Comparison of ENCODE assay signal across 10 mouse cellular contexts in the genomic region with DNA sequence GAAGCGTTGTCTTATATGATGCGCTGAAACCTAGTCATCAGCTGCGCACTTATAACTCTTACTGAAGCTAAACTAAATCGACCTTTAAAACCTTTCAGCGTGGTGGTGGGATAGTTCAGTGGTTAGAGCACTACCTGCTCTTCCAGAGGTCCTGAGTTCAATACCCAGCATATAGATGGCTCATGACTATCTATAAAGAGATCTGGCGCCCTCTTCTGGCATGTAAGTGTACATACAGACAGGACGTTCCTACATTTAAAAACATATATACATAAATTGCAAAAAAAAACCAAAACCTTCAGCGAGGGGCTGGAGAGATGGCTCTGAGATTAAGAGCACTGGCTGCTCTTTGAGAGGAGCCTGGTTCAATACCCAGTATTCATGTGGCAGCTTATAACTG. TPM values are rescaled to one million over a fixed set of nuclear protein-coding genes. Genes with fewer than 3 reads are reported as not detected.
A peak's percentile ranks its signal among the peaks of the same experiment; 100 is the strongest.
DNase-seq lines count a peak whose midpoint lies in the region; ATAC-seq and TF ChIP-seq lines count a peak whose summit lies in the region.
"Had no signal": no experiment of that assay in that cellular context is flagged by ENCODE, and none has a peak within 500 bp of the region (broad histone marks: within the 10 kb centered on the region; RNA-seq: fewer than 3 reads in every experiment).

No protein-coding gene starts in this region.

- H3K27ac ChIP-seq in forebrain, embryonic 11.5 days (ENCODE audit: low read depth, low read length), result no peak overlapping the region
- no peak overlapping the region for H3K27ac ChIP-seq in forebrain, embryonic 10.5 days
- no peak overlapping the region for H3K27ac ChIP-seq in liver, embryonic 14.5 days
- no peak overlapping the region for H3K27ac ChIP-seq in embryonic facial prominence, embryonic 14.5 days (replicated peaks; ENCODE audit: low read depth, low read length)
- H3K27ac ChIP-seq: stomach, embryonic 15.5 days had no signal

- H3K36me3 ChIP-seq in forebrain, embryonic 11.5 days (ENCODE audit: control insufficient read depth, insufficient read depth, low read length), result no peaks in the 10 kb centered on the region; the same call in 1 of the 2 replicates
- peaks cover 40% of the 10 kb centered on the region for H3K36me3 ChIP-seq in forebrain, embryonic 10.5 days (replicated peaks)
- H3K36me3 ChIP-seq in liver, embryonic 14.5 days (replicated peaks; ENCODE audit: control insufficient read depth, insufficient read depth, low read depth), result no peaks in the 10 kb centered on the region
- peaks cover 25% of the 10 kb centered on the region for H3K36me3 ChIP-seq in embryonic facial prominence, embryonic 14.5 days (ENCODE audit: control insufficient read depth, insufficient read depth, low read length)

- TF ChIP-seq EP300 in liver, embryonic 14.5 days (IDR thresholded peaks at IDR 0.05; ENCODE audit: low read depth), result no peak

- no peaks in the 10 kb centered on the region for H3K27me3 ChIP-seq in forebrain, embryonic 11.5 days (ENCODE audit: control insufficient read depth, insufficient read depth, low read length)
- no peaks in the 10 kb centered on the region for H3K27me3 ChIP-seq in forebrain, embryonic 10.5 days (ENCODE audit: poor library complexity, severe bottlenecking)
- no peaks in the 10 kb centered on the region for H3K27me3 ChIP-seq in liver, embryonic 14.5 days (ENCODE audit: control insufficient read depth, insufficient read depth, low read length)
- H3K27me3 ChIP-seq in embryonic facial prominence, embryonic 14.5 days (replicated peaks; ENCODE audit: control insufficient read depth, insufficient read depth, low read length), result no peaks in the 10 kb centered on the region
- H3K27me3 ChIP-seq: stomach, embryonic 15.5 days had no signal

- WGBS in forebrain, embryonic 11.5 days, result 71% methylated on average over 8 of the region's 8 CpGs
- 66% methylated on average over 8 of the region's 8 CpGs for whole genome bisulfite sequencing in forebrain, embryonic 10.5 days
- 50% methylated on average over 8 of the region's 8 CpGs for WGBS in liver, embryonic 14.5 days (ENCODE audit: insufficient replicate concordance)
- WGBS in embryonic facial prominence, embryonic 14.5 days, result 68% methylated on average over 8 of the region's 8 CpGs

- H3K4me3 ChIP-seq in forebrain, embryonic 11.5 days (ENCODE audit: low read depth, low read length), result no peak overlapping the region
- no peak overlapping the region for H3K4me3 ChIP-seq in forebrain, embryonic 10.5 days
- H3K4me3 ChIP-seq in liver, embryonic 14.5 days (ENCODE audit: insufficient read depth in 1 of 2, low read depth in 2 of 2, low read length in 2 of 2), result no peak overlapping the region
- no peak overlapping the region for H3K4me3 ChIP-seq in embryonic facial prominence, embryonic 14.5 days (ENCODE audit: low read depth, low read length)
- H3K4me3 ChIP-seq: megakaryocyte, embryonic 14.5 days; stomach, embryonic 15.5 days had no signal

- peak; percentile 50 for DNase-seq in forebrain, embryonic 11.5 days (ENCODE audit: low spot score)
- DNase-seq in forebrain, embryonic 10.5 days (ENCODE audit: extremely low spot score, low spot score), result no peak
- peak; percentile 14 to 36 (median 19) for DNase-seq in liver, embryonic 14.5 days (ENCODE audit: low read depth in 3 of 3, low spot score in 3 of 3)
- DNase-seq in liver (no peak), NIH3T3 (ENCODE audit: low read depth) (peak; percentile 74)
- DNase-seq in embryonic facial prominence, embryonic 14.5 days (ENCODE audit: low spot score), result peak; percentile 61
- no peak for DNase-seq in ovary, postnatal 10 days (ENCODE audit: low spot score)
- DNase-seq in gastrocnemius, postnatal 10 days, result no peak

- no peaks in the 10 kb centered on the region for H3K9me3 ChIP-seq in forebrain, embryonic 11.5 days (ENCODE audit: control insufficient read depth, low read length)
- H3K9me3 ChIP-seq in forebrain, embryonic 10.5 days, result no peaks in the 10 kb centered on the region
- H3K9me3 ChIP-seq in liver, embryonic 14.5 days (ENCODE audit: control insufficient read depth, low read length), result no peaks in the 10 kb centered on the region
- H3K9me3 ChIP-seq in embryonic facial prominence, embryonic 14.5 days (ENCODE audit: control insufficient read depth, low read length), result no peaks in the 10 kb centered on the region
- H3K9me3 ChIP-seq: megakaryocyte, embryonic 14.5 days; stomach, embryonic 15.5 days had no signal

- no peak for ATAC-seq in forebrain, embryonic 11.5 days (replicated peaks; ENCODE audit: low FRiP score)
- no peak for ATAC-seq in liver, embryonic 14.5 days (ENCODE audit: insufficient read depth)
- ATAC-seq in embryonic facial prominence, embryonic 14.5 days (ENCODE audit: low read depth), result no peak

- TF ChIP-seq CTCF in liver, embryonic 14.5 days (IDR thresholded peaks at IDR 0.05; ENCODE audit: low read depth), result peak; percentile 42; the same call in 1 of the 2 replicates

- H3K9ac ChIP-seq in forebrain, embryonic 11.5 days (ENCODE audit: low read length), result no peak overlapping the region
- H3K9ac ChIP-seq in liver, embryonic 14.5 days (replicated peaks), result no peak overlapping the region
- H3K9ac ChIP-seq in embryonic facial prominence, embryonic 14.5 days (ENCODE audit: low read depth, low read length), result no peak overlapping the region
- H3K9ac ChIP-seq: stomach, embryonic 15.5 days had no signal

- no peaks in the 10 kb centered on the region for H3K4me1 ChIP-seq in forebrain, embryonic 11.5 days (replicated peaks; ENCODE audit: control insufficient read depth, insufficient read depth, low read length)
- H3K4me1 ChIP-seq in forebrain, embryonic 10.5 days, result no peaks in the 10 kb centered on the region
- H3K4me1 ChIP-seq in liver, embryonic 14.5 days (replicated peaks; ENCODE audit: control insufficient read depth in 2 of 2, insufficient read depth in 2 of 2, low read length in 1 of 2), result no peaks in the 10 kb centered on the region
- no peaks in the 10 kb centered on the region for H3K4me1 ChIP-seq in embryonic facial prominence, embryonic 14.5 days (ENCODE audit: control insufficient read depth, insufficient read depth, low read length)
- H3K4me1 ChIP-seq: stomach, embryonic 15.5 days had no signal

- no peak overlapping the region for H3K4me2 ChIP-seq in forebrain, embryonic 11.5 days (ENCODE audit: low read depth, low read length, severe bottlenecking)
- H3K4me2 ChIP-seq in liver, embryonic 14.5 days (ENCODE audit: low read depth), result no peak overlapping the region
- H3K4me2 ChIP-seq in embryonic facial prominence, embryonic 14.5 days (ENCODE audit: low read depth, low read length), result no peak overlapping the region
- H3K4me2 ChIP-seq: stomach, embryonic 15.5 days had no signal

RNA-seq across cellular contexts. Expression of a gene that starts 35.8 kb away (rescaled TPM):
- 64.5 and 69.2 TPM in 2 replicates for polyA plus RNA-seq in forebrain, embryonic 11.5 days (2014; fragmentation: Nextera tagmentation; extraction: Ambion mirVana)
- 61.0 and 61.5 TPM in 2 replicates for polyA plus RNA-seq in forebrain, embryonic 10.5 days (2016; fragmentation: Nextera tagmentation; extraction: Ambion mirVana)
- polyA plus RNA-seq in liver, embryonic 14.5 days (2012; rRNA removed), result 4.8 and 10.7 TPM in 2 replicates
- 27.1 and 27.3 TPM in 2 replicates for polyA plus RNA-seq in liver, embryonic 14.5 days (2014; fragmentation: Nextera tagmentation; extraction: Ambion mirVana)
- 48.5 and 52.6 TPM in 2 replicates for polyA plus RNA-seq in embryonic facial prominence, embryonic 14.5 days (2014; fragmentation: Nextera tagmentation; extraction: Ambion mirVana)
- total RNA-seq in gastrocnemius, postnatal 10 days (2021), result 10 to 100 TPM; 21.4 to 22.7 TPM

RNA-seq across cellular contexts. Expression of a gene that starts 41.6 kb away (rescaled TPM):
- 19.2 and 19.5 TPM in 2 replicates for polyA plus RNA-seq in forebrain, embryonic 11.5 days (2014; fragmentation: Nextera tagmentation; extraction: Ambion mirVana)
- 18.6 and 20.2 TPM in 2 replicates for polyA plus RNA-seq in forebrain, embryonic 10.5 days (2016; fragmentation: Nextera tagmentation; extraction: Ambion mirVana)
- polyA plus RNA-seq in liver, embryonic 14.5 days (2012; rRNA removed), result 3.2 and 3.4 TPM in 2 replicates
- 8.6 and 9.2 TPM in 2 replicates for polyA plus RNA-seq in liver, embryonic 14.5 days (2014; fragmentation: Nextera tagmentation; extraction: Ambion mirVana)
- 20.0 and 20.3 TPM in 2 replicates for polyA plus RNA-seq in embryonic facial prominence, embryonic 14.5 days (2014; fragmentation: Nextera tagmentation; extraction: Ambion mirVana)
- total RNA-seq in gastrocnemius, postnatal 10 days (2021), result 1 to 10 TPM; 2.8 TPM

RNA-seq across cellular contexts. Expression of a gene that starts 50.0 kb away (rescaled TPM):
- not detected in 2 replicates for polyA plus RNA-seq in forebrain, embryonic 11.5 days (2014; fragmentation: Nextera tagmentation; extraction: Ambion mirVana)
- polyA plus RNA-seq in forebrain, embryonic 10.5 days (2016; fragmentation: Nextera tagmentation; extraction: Ambion mirVana), result not detected in 2 replicates
- polyA plus RNA-seq in liver, embryonic 14.5 days (2012; rRNA removed), result 0.68 and 0.87 TPM in 2 replicates
- 1.9 and 2.1 TPM in 2 replicates for polyA plus RNA-seq in liver, embryonic 14.5 days (2014; fragmentation: Nextera tagmentation; extraction: Ambion mirVana)
- polyA plus RNA-seq in embryonic facial prominence, embryonic 14.5 days (2014; fragmentation: Nextera tagmentation; extraction: Ambion mirVana), result 0.62 and 0.89 TPM in 2 replicates
- under 1 TPM; 0.05 to 0.11 TPM for total RNA-seq in gastrocnemius, postnatal 10 days (2021)

RNA-seq across cellular contexts. Expression of a gene that starts 53.7 kb away (rescaled TPM):
- polyA plus RNA-seq in forebrain, embryonic 11.5 days (2014; fragmentation: Nextera tagmentation; extraction: Ambion mirVana), result 24.3 and 26.4 TPM in 2 replicates
- 15.5 and 17.0 TPM in 2 replicates for polyA plus RNA-seq in forebrain, embryonic 10.5 days (2016; fragmentation: Nextera tagmentation; extraction: Ambion mirVana)
- 5.6 and 7.1 TPM in 2 replicates for polyA plus RNA-seq in liver, embryonic 14.5 days (2012; rRNA removed)
- 9.6 and 10.3 TPM in 2 replicates for polyA plus RNA-seq in liver, embryonic 14.5 days (2014; fragmentation: Nextera tagmentation; extraction: Ambion mirVana)
- polyA plus RNA-seq in embryonic facial prominence, embryonic 14.5 days (2014; fragmentation: Nextera tagmentation; extraction: Ambion mirVana), result 37.6 and 38.9 TPM in 2 replicates
- total RNA-seq in gastrocnemius, postnatal 10 days (2021), result 10 to 100 TPM; 12.4 to 15.2 TPM

Comparison
In these comparisons a context has a peak if more than half of its experiments do, and no peak if none do; other contexts are left out.
1. DNase-seq: peak in forebrain, embryonic 11.5 days (single experiment), liver, embryonic 14.5 days (3 of 3), NIH3T3 (single experiment) and embryonic facial prominence, embryonic 14.5 days (single experiment); none in forebrain, embryonic 10.5 days (single experiment), liver (single experiment), ovary, postnatal 10 days (single experiment) and gastrocnemius, postnatal 10 days (single experiment).